In genomic region chr17:22673891-22674622, GRCm38 (mm10) we compare ENCODE assay signal across 8 mouse cellular contexts.
DNase-seq lines count a peak whose midpoint lies in the region; ATAC-seq and TF ChIP-seq lines count a peak whose summit lies in the region.

No protein-coding gene starts in this region.

- peak overlapping the region; percentile 46 for H3K4me2 ChIP-seq in forebrain, embryonic 15.5 days (replicated peaks)
- peak overlapping the region; percentile 51 for H3K4me2 ChIP-seq in limb, embryonic 15.5 days

- H3K4me3 ChIP-seq in bone marrow, adult 2 months (replicated peaks; ENCODE audit: control insufficient read depth, low read depth, low read length) = peak overlapping the region; percentile 37
- peak overlapping the region; percentile 45 for H3K4me3 ChIP-seq in forebrain, embryonic 15.5 days
- peak overlapping the region; percentile 39 for H3K4me3 ChIP-seq in limb, embryonic 15.5 days
- peak overlapping the region; percentile 42 for H3K4me3 ChIP-seq in olfactory bulb, adult 2 months (ENCODE audit: insufficient read depth, low read depth, low read length)

- TF ChIP-seq CTCF in bone marrow, adult 2 months (IDR thresholded peaks at IDR 0.05; ENCODE audit: control insufficient read depth, insufficient read depth, low read length) = no peak
- no peak for TF ChIP-seq CTCF in olfactory bulb, adult 2 months (IDR thresholded peaks at IDR 0.05; ENCODE audit: insufficient read depth, low read depth, low read length)

- 10% methylated on average over 16 of the region's 16 CpGs for WGBS in bone marrow, adult 2 months
- 19% methylated on average over 16 of the region's 16 CpGs for WGBS in forebrain, embryonic 15.5 days
- 17% methylated on average over 16 of the region's 16 CpGs for WGBS in limb, embryonic 15.5 days
- 21% methylated on average over 16 of the region's 16 CpGs for WGBS in olfactory bulb, adult 2 months

- no peaks in the 10 kb centered on the region for H3K4me1 ChIP-seq in bone marrow, adult 2 months (ENCODE audit: control insufficient read depth, insufficient read depth, low read length)
- no peaks in the 10 kb centered on the region for H3K4me1 ChIP-seq in forebrain, embryonic 15.5 days
- no peaks in the 10 kb centered on the region for H3K4me1 ChIP-seq in limb, embryonic 15.5 days
- H3K4me1 ChIP-seq in olfactory bulb, adult 2 months (ENCODE audit: control insufficient read depth, insufficient read depth, low read length) = 0 out of 2 replicates have a peak, but pooled peaks cover 2% of the 10 kb centered on the region

- peak; percentile 94 for ATAC-seq in forebrain, embryonic 15.5 days (replicated peaks)
- no peak for ATAC-seq in limb, embryonic 15.5 days (ENCODE audit: insufficient number of reproducible peaks, low FRiP score, low TSS enrichment, low read depth)
- ATAC-seq in frontal cortex, adult (ENCODE audit: low TSS enrichment) = no peak

- 0 out of 2 replicates have a peak, but pooled peaks cover 3% of the 10 kb centered on the region for H3K9me3 ChIP-seq in forebrain, embryonic 15.5 days
- H3K9me3 ChIP-seq in limb, embryonic 15.5 days = no peaks in the 10 kb centered on the region

- no peak overlapping the region for H3K27ac ChIP-seq in bone marrow, adult 2 months (ENCODE audit: control insufficient read depth, insufficient read depth, low read depth, low read length, poor library complexity)
- H3K27ac ChIP-seq in forebrain, embryonic 15.5 days (replicated peaks) = no peak overlapping the region
- no peak overlapping the region for H3K27ac ChIP-seq in limb, embryonic 15.5 days
- no peak overlapping the region for H3K27ac ChIP-seq in olfactory bulb, adult 2 months (ENCODE audit: insufficient read depth, low read depth, low read length)

- no peaks in the 10 kb centered on the region for H3K27me3 ChIP-seq in forebrain, embryonic 15.5 days
- H3K27me3 ChIP-seq in limb, embryonic 15.5 days = no peaks in the 10 kb centered on the region

- H3K36me3 ChIP-seq in forebrain, embryonic 15.5 days = no peaks in the 10 kb centered on the region
- H3K36me3 ChIP-seq in limb, embryonic 15.5 days = no peaks in the 10 kb centered on the region

- H3K9ac ChIP-seq in forebrain, embryonic 15.5 days (replicated peaks) = peak overlapping the region; percentile 51
- H3K9ac ChIP-seq in limb, embryonic 15.5 days = no peak overlapping the region

- peak; percentile 39 for DNase-seq in kidney, postnatal 10 days
- DNase-seq in kidney, adult 11 months = no peak
- no peak for DNase-seq in cerebellum, adult 9-10 months

- no peak for TF ChIP-seq POLR2A in bone marrow, adult 2 months (IDR thresholded peaks at IDR 0.05; ENCODE audit: borderline replicate concordance, control insufficient read depth, low read depth, low read length)
- TF ChIP-seq POLR2A in olfactory bulb, adult 2 months (IDR thresholded peaks at IDR 0.05; ENCODE audit: insufficient read depth, low read depth, low read length) = no peak
